Mouse (Mus musculus) forebrain, postnatal 0 days (tissue): ENCODE data around the gene Herpud2. TPM values are rescaled to one million over a fixed set of nuclear protein-coding genes. Genes with fewer than 3 reads are reported as not detected.

Experiments
- ATAC-seq: fragments of 200-750 bp; cut with Nextera tagmentation; 2 replicates; pipeline ENCODE4 v1.8.0; 2017; ENCODE audit warnings: mild to moderate bottlenecking, moderate library complexity
- DNase-seq: peaks from one replicate; pipeline ENCODE4 v3.0.0-alpha.2; 2015
- H3K27ac ChIP-seq: fragments of 300-500 bp; sonication (generic); 2 replicates; pipeline ENCODE4 v1.5.1; 2014; ENCODE audit warnings: low read depth, mild to moderate bottlenecking, antibody characterized with exemption, low read length, moderate library complexity, mixed read lengths
- H3K27me3 ChIP-seq: fragments of 300-500 bp; sonication (generic); 2 replicates; pipeline ENCODE4 v1.6.1; 2014; ENCODE audit warnings: mild to moderate bottlenecking, low read length, mixed read lengths; ENCODE audit not compliant: insufficient read depth
- H3K36me3 ChIP-seq: fragments of 300-500 bp; sonication (generic); 2 replicates; pipeline ENCODE4 v1.6.1; 2014; ENCODE audit warnings: mild to moderate bottlenecking, moderate library complexity; ENCODE audit not compliant: insufficient read depth
- H3K4me1 ChIP-seq: fragments of 300-500 bp; sonication (generic); 2 replicates; pipeline ENCODE4 v1.6.1; 2014; ENCODE audit warnings: antibody characterized with exemption; ENCODE audit not compliant: insufficient read depth
- H3K4me2 ChIP-seq: fragments of 300-500 bp; sonication (generic); 2 replicates; pipeline ENCODE4 v1.6.1; 2014; ENCODE audit warnings: low read depth, mild to moderate bottlenecking, moderate library complexity
- H3K4me3 ChIP-seq: fragments of 300-500 bp; sonication (generic); 2 replicates; pipeline ENCODE4 v1.5.1; 2014; ENCODE audit warnings: low read depth, low read length, mixed read lengths
- H3K9ac ChIP-seq: fragments of 300-500 bp; sonication (generic); 2 replicates; pipeline ENCODE4 v1.6.1; 2014; ENCODE audit warnings: mild to moderate bottlenecking
- H3K9me3 ChIP-seq: fragments of 300-500 bp; sonication (generic); 2 replicates; pipeline ENCODE4 v1.6.1; 2016; ENCODE audit warnings: low read length
- CTCF ChIP-seq: sonication (generic); IDR thresholded peaks from 2 replicates; pipeline ENCODE4 v1.5.1; 2016; ENCODE audit warnings: antibody characterized with exemption, control low read depth, low read depth
- WGBS: fragments of 180-500 bp; shearing (Covaris S2); extraction: QIAGEN DNeasy Blood & Tissue Kit; methylation state at CpG from one replicate; pipeline ENCODE4 v1.1.7; 2014; 5-methylcytosine and 5-hydroxymethylcytosine counted together
- polyA plus RNA-seq: library from polyadenylated mRNA; unstranded; fragments of >200 nt; fragmentation: Nextera tagmentation; extraction: Ambion mirVana; gene quantifications from 2 replicates; pipeline ENCODE4 v1.2.1, GENCODE M21; 2015
- total RNA-seq: library from RNA; depleted of rRNA; stranded (reverse); fragments of >200 nt; gene quantifications from 2 replicates; pipeline ENCODE4 v1.2.3, GENCODE M21; 2014

Herpud2 gene
- total and polyA plus RNA-seq, 2 experiments from 2014 or later = 20.1 to 30.4 TPM

DNA sequence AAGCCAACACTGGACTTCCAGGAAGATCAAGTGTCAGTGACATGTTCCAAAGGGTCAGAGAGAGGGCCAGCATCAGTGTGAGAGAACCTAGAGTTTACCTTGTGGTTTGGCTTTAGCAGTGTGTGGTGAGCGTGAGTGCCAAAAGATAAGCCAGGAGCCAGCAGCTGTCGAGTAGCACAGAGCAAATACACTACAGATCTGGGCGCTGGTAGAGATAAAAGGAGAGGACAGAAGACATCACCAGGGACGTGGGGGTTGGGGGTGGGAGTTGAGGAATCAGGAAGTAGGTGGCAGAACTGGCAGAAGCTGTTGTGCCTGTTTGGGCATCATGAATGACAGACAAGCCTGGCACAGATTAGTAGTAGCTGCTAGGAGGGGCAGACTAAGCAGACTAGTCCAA lies 21.6 kb upstream of the Herpud2 start:
- no peak overlapping the region for H3K27ac ChIP-seq
- H3K9ac ChIP-seq = no peak overlapping the region
- H3K4me3 ChIP-seq = no peak overlapping the region
- WGBS = 73% methylated on average over 4 of the region's 4 CpGs
- no peaks in the 10 kb centered on the region for H3K36me3 ChIP-seq
- no peak overlapping the region for H3K4me2 ChIP-seq
- H3K4me1 ChIP-seq = no peaks in the 10 kb centered on the region
- no peaks in the 10 kb centered on the region for H3K9me3 ChIP-seq
- no peaks in the 10 kb centered on the region for H3K27me3 ChIP-seq
- no peak for ATAC-seq
- no peak for TF ChIP-seq CTCF
- no peak for DNase-seq

DNA sequence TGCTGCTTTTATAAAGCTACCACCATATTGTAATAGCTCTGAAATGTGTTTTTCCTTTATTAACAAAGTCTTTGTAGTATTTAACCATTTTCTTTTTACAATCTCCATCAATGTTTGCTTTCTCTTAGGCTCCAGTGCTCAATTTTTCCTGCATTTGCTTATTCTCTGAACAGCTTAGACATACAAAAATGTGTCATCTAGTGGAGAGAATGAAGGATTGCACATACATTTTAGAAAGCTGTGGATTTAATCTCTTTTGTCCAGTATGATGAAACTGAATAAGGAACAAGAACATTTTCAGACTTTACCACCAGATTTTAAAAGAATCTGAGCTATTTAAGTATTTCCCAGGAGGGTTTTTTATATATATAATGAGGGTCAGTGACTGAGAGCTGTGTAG lies 18.0 kb upstream of the Herpud2 start:
- H3K27ac ChIP-seq = no peak overlapping the region
- no peak overlapping the region for H3K9ac ChIP-seq

DNA sequence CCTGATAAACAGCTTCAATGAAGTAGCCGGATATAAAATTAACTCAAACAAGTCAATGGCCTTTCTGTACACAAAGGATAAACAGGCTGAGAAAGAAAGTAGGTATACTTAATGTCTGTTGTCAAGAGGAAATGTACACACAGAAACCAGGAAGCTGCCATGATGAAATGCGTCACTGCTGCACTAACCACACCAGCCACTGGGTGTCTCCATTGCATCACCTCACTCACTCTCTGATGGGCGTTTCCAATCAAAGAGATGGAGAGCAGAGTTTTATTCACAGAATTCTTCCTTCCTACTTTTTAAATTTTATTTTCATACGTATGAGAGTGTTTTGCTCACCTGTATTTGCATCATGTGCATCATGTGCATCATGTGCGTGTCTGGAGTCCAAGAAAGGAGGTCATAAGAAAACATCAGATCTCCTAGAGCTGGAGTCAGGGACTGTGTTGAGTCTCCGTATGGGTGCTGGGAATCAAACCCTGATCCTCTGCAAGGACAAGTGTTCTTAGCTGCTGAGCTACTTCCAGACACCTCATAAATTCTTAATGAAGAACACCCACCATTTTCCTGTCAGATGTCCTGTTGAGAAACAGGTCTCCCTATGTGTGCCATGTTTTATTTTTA lies 16.0 kb upstream of the Herpud2 start:
- no peak overlapping the region for H3K4me3 ChIP-seq
- no peaks in the 10 kb centered on the region for H3K4me1 ChIP-seq
- H3K9ac ChIP-seq = no peak overlapping the region
- H3K27me3 ChIP-seq = no peaks in the 10 kb centered on the region
- no peaks in the 10 kb centered on the region for H3K9me3 ChIP-seq
- H3K36me3 ChIP-seq = no peaks in the 10 kb centered on the region
- WGBS = 37% methylated on average over 6 of the region's 6 CpGs
- ATAC-seq (peak; percentile 77), DNase-seq (peak; percentile 82)
- H3K4me2 ChIP-seq = no peak overlapping the region
- TF ChIP-seq CTCF = peak; percentile 89
- no peak overlapping the region for H3K27ac ChIP-seq

More for the DNA sequence above, 18.0 kb upstream of the Herpud2 start:
- no peaks in the 10 kb centered on the region for H3K27me3 ChIP-seq
- H3K4me3 ChIP-seq = no peak overlapping the region
- H3K4me1 ChIP-seq = no peaks in the 10 kb centered on the region
- DNase-seq = peak; percentile 22
- H3K4me2 ChIP-seq = no peak overlapping the region
- no peaks in the 10 kb centered on the region for H3K36me3 ChIP-seq
- TF ChIP-seq CTCF = peak; percentile 69
- no peak for ATAC-seq
- H3K9me3 ChIP-seq = no peaks in the 10 kb centered on the region

DNA sequence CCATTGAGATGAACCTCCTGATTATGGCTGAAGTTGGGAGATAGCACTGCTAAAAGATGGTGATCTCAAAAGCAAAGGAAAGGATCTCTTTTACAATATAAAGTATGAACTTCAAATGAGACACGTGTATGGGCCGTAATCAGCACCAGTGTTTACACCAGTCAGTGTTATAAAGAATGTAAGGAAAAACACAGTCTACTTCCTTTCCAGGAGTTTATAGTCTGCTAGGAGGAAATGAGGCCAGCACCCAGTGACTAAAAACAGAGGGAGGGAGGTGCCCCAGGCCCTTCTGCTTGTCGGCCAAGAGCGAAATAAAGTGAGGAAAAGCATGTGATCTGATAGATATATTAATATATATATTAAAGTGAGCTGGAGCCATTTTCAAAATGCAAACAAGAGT lies 6.6 kb upstream of the Herpud2 start:
- no peak for TF ChIP-seq CTCF
- no peak overlapping the region for H3K27ac ChIP-seq
- no peak for DNase-seq
- no peak for ATAC-seq
- no peak overlapping the region for H3K9ac ChIP-seq
- no peaks in the 10 kb centered on the region for H3K9me3 ChIP-seq
- 79% methylated on average over 4 of the region's 4 CpGs for WGBS
- no peak overlapping the region for H3K4me2 ChIP-seq
- H3K36me3 ChIP-seq = no peaks in the 10 kb centered on the region
- H3K4me3 ChIP-seq = no peak overlapping the region
- H3K27me3 ChIP-seq = no peaks in the 10 kb centered on the region
- H3K4me1 ChIP-seq = no peaks in the 10 kb centered on the region

DNA sequence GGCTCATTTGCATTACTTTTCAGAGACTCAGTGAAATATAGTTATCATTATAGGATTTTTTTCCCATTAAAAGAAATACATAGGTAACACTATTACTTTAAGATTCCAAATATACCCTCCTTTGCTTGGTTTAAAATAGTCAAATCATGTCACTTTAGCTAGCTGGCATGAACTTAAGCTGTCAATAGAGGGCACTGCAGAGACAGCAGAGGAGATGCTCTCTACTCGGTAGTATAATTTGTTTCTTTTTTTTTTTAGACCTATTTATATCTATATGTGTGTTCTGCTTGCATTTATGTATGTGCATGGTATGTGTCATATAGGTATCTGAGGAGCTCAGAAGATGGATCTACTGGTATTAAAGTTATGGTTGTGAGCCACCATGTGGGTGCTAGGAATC lies 4.8 kb upstream of the Herpud2 start:
- peak; percentile 39; the same call in 1 of the 2 replicates for TF ChIP-seq CTCF
- no peak overlapping the region for H3K4me2 ChIP-seq
- H3K27me3 ChIP-seq = no peaks in the 10 kb centered on the region
- no peaks in the 10 kb centered on the region for H3K36me3 ChIP-seq
- H3K9ac ChIP-seq = no peak overlapping the region
- 9% methylated on average over 1 of the region's 1 CpGs for WGBS
- DNase-seq = no peak
- ATAC-seq = no peak
- no peak overlapping the region for H3K4me3 ChIP-seq
- H3K27ac ChIP-seq = no peak overlapping the region
- H3K4me1 ChIP-seq = no peaks in the 10 kb centered on the region
- H3K9me3 ChIP-seq = no peaks in the 10 kb centered on the region

DNA sequence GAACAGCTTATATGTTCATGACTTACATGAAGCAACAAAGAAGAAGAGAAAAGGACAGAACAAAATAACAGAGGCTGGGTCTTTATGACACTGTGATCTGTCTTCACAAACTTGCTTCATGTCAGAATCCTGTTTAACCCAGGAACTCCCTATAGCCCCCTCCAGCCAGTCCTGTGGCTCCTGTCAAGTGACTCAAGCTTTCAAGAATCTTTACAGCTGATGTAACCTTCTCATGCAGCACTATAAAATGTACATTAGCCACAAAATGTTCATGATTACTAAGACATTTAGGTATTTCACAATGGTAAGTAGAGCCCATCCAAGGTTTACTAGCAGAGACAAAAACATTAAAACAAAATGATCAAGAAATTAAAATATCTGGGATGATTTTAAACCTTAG lies 1.4 kb upstream of the Herpud2 start:
- TF ChIP-seq CTCF = no peak
- no peaks in the 10 kb centered on the region for H3K36me3 ChIP-seq
- DNase-seq = no peak

DNA sequence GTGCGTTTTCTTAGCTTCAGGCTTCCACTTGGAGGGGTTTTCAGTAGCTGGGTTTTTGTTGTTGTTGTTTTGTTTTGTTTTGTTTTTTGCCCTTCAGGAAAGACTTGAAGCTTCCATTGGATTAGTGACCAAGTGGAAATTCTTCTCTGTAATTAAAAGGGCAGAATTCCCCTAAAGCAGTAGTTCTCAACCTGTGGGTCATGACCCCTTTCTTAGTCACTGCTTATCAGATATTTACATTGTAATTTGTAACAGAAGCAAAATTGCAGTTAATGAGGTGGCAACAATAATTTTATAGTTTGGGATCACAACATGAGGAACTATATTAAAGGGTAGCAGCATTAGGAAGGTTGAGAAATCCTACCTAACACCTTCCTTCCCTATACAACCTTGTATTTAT lies 837 bp upstream of the Herpud2 start:
- DNase-seq = no peak
- 4% methylated on average over 1 of the region's 1 CpGs for WGBS
- no peak for ATAC-seq
- Histone ChIP-seq H3K27ac (peak overlapping the region; percentile 98), H3K27me3 (no peaks in the 10 kb centered on the region), H3K4me3 (peak overlapping the region; percentile 76), H3K9me3 (no peaks in the 10 kb centered on the region), H3K9ac (peak overlapping the region; percentile 91; the same call in 1 of the 2 replicates), H3K36me3 (no peaks in the 10 kb centered on the region), H3K4me2 (peak overlapping the region; percentile 77), H3K4me1 (peaks cover 18% of the 10 kb centered on the region)
- no peak for TF ChIP-seq CTCF

More for the DNA sequence above, 1.4 kb upstream of the Herpud2 start:
- no peak overlapping the region for H3K4me2 ChIP-seq
- no peak overlapping the region for H3K4me3 ChIP-seq
- peaks cover 15% of the 10 kb centered on the region for H3K4me1 ChIP-seq
- no peak overlapping the region for H3K9ac ChIP-seq
- H3K9me3 ChIP-seq = no peaks in the 10 kb centered on the region
- no peak overlapping the region for H3K27ac ChIP-seq
- no peaks in the 10 kb centered on the region for H3K27me3 ChIP-seq
- no peak for ATAC-seq
